In the genomic region with DNA sequence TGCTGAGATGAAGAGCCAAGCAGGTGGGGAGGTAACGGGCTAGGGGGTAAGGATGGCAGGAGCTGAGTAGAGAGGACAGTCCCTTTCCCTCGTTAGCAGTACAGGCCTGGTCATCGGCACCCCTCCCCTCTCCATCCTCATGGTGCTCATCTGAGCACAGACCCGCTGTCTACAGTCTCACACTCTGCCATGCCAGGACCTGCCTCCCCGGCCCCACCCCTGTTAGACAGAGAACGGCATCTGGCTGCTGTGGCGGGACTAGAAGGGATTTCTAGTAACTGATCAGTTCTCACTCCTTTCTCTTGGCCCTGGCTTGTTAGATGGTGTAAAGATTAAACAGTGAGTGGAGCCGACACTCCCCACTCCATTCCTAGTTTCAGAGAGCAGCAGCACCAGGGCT, we compare ENCODE assay signal across 21 mouse cellular contexts. TPM values are rescaled to one million over a fixed set of nuclear protein-coding genes. Genes with fewer than 3 reads are reported as not detected.
"Had no signal": no experiment of that assay in that cellular context is flagged by ENCODE, and none has a peak within 500 bp of the region (broad histone marks: within the 10 kb centered on the region; RNA-seq: fewer than 3 reads in every experiment).

No protein-coding gene starts in this region.

- H3K4me2 ChIP-seq: limb, embryonic 12.5 days; limb, embryonic 15.5 days; liver, embryonic 11.5 days; lung, embryonic 14.5 days; stomach, embryonic 15.5 days had no signal

- H3K9me3 ChIP-seq: limb, embryonic 12.5 days; limb, embryonic 15.5 days; stomach, embryonic 15.5 days had no signal

- H3K4me1 ChIP-seq: limb, embryonic 12.5 days; limb, embryonic 15.5 days; stomach, embryonic 15.5 days had no signal

- H3K27me3 ChIP-seq: limb, embryonic 12.5 days; limb, embryonic 15.5 days; stomach, embryonic 15.5 days had no signal

- DNase-seq: kidney, adult 2 months; kidney, postnatal 25 days; left cerebral cortex, postnatal 4 days; liver, postnatal 0 days; lung, embryonic 14.5 days; midbrain, embryonic 14.5 days; retina, postnatal 1 day; right cerebral cortex, postnatal 25 days; spleen, adult 18-20 months; thymus, postnatal 25 days had no signal

- H3K9ac ChIP-seq: limb, embryonic 12.5 days; limb, embryonic 15.5 days; liver, embryonic 14.5 days; liver, postnatal 0 days; lung, embryonic 14.5 days; stomach, embryonic 15.5 days had no signal

- H3K4me3 ChIP-seq: limb, embryonic 12.5 days; limb, embryonic 15.5 days; stomach, embryonic 15.5 days had no signal

- ATAC-seq: intestine, postnatal 0 days; liver, postnatal 0 days; lung, postnatal 0 days had no signal

- H3K27ac ChIP-seq: kidney, postnatal 0 days; limb, embryonic 12.5 days; limb, embryonic 15.5 days; liver, embryonic 14.5 days; macrophage; stomach, embryonic 15.5 days had no signal

RNA-seq across cellular contexts. Expression of a gene that starts 16.1 kb away (rescaled TPM):
- total RNA-seq: neutrophil, adult 5-6 weeks had no signal

RNA-seq across cellular contexts. Expression of a gene that starts 36.9 kb away (rescaled TPM):
- total RNA-seq: monocyte, adult 5-6 weeks had no signal
